Mouse (Mus musculus) lung, adult 2 months (tissue): ENCODE measurements at regions not wholly inside any gene's neighbourhood (a gene's known extent, or its start where the extent isn't known, plus 50 kb on each side); places are given as distances from the start of the nearest gene placed in this dataset.

Experiments
- CTCF ChIP-seq: fragments of 200-500 bp; IDR thresholded peaks from 2 replicates; pipeline ENCODE4 v1.5.1; 2011; ENCODE audit warnings: mild to moderate bottlenecking, low read length, control low read depth; ENCODE audit not compliant: insufficient read depth
- POLR2A ChIP-seq: fragments of 200-500 bp; IDR thresholded peaks from 2 replicates; pipeline ENCODE4 v1.6.1; 2011; ENCODE audit warnings: low read depth, mild to moderate bottlenecking, control low read depth, low read length, borderline replicate concordance; ENCODE audit errors: extremely low read depth

DNA sequence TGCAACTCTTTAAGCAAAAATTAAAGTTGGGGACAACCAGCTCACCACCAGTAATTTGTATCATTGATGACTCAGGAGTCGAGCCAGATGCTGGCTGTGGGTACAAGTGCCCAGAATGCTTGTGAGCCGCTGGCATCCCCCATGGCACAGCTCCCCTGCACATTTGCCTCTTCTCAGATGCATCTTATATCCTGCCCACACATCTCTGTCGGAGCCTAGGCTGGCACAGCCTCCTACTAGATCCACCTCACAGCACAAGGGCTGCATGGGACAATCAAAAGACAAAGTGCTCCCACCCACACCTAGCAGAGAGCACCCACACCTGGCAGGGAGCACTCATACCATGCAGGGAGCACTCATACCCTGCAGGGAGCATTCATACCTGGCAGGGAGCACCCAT, 109.6 kb downstream of the Cryba4 start:
- TF ChIP-seq CTCF (no peak), POLR2A (no peak)
